Mouse (Mus musculus): Measurements from ENCODE around the gene Scgb1b10.
"Not testable (repeated sequence)": the region's sequence is repeated elsewhere in the genome, so short reads cannot be mapped to it uniquely, and the experiment has no call there.

The Scgb1b10 gene

GRCm38 (mm10) chr7:32100553-32100952 is at the start of gene Scgb1b10:
Gene Scgb1b10, plus strand, starts transcription at chr7:32100853.
- not testable (repeated sequence) for DNase-seq
